Mouse (Mus musculus) E14TG2a.4 (cell line): ENCODE data around the gene Slc17a3.

Experiments used
- CTCF ChIP-seq: conservative IDR thresholded peaks from 2 replicates; pipeline ENCODE4 v1.5.1; 2014; ENCODE audit warnings: low read length
- POU5F1 ChIP-seq: IDR thresholded peaks from 2 replicates; pipeline ENCODE4 v1.6.1; 2014; ENCODE audit warnings: low read length, borderline replicate concordance

GRCm38 (mm10) chr13:23845851-23846250 is 6.6 kb downstream of the Slc17a3 start:
- TF ChIP-seq CTCF (no peak), POU5F1 (no peak)
